In genomic region chr6:125420458-125421063, GRCm38 (mm10) we compare ENCODE assay signal across 26 mouse cellular contexts. TPM values are rescaled to one million over a fixed set of nuclear protein-coding genes. Genes with fewer than 3 reads are reported as not detected.
DNase-seq lines count a peak whose midpoint lies in the region; ATAC-seq and TF ChIP-seq lines count a peak whose summit lies in the region.
"Had no signal": no experiment of that assay in that cellular context is flagged by ENCODE, and none has a peak within 500 bp of the region (broad histone marks: within the 10 kb centered on the region; RNA-seq: fewer than 3 reads in every experiment).

No protein-coding gene starts in this region.

- DNase-seq in liver = no peak
- peak; percentile 69 for DNase-seq in R1 (ENCODE audit: low read depth, low spot score)
- DNase-seq in left cerebral cortex, adult 9 months (ENCODE audit: low spot score in 2 of 2) = no peak
- DNase-seq in embryo, embryonic 11 days = no peak
- DNase-seq: adrenal gland, postnatal 10 days; adrenal gland, postnatal 36 days; cerebellum, adult 18-20 months; cerebellum, adult 9-10 months; cerebellum, postnatal 14 days; forebrain, postnatal 0 days; gastrocnemius, adult 2 months; gastrocnemius, postnatal 14 days; heart, adult 18-20 months; heart, postnatal 14 days; heart, postnatal 4 days had no signal

- H3K27ac ChIP-seq in liver, embryonic 15.5 days (replicated peaks) = no peak overlapping the region
- H3K27ac ChIP-seq in ES-Bruce4 (ENCODE audit: insufficient read depth, low read length) = 0 out of 2 replicates have a peak overlapping the region, but pooled peaks have one; percentile 16
- H3K27ac ChIP-seq: embryonic facial prominence, embryonic 12.5 days; gastrocnemius, adult 2 months; heart, embryonic 10.5 days; heart, embryonic 13.5 days; hindbrain, embryonic 14.5 days; hindbrain, postnatal 0 days had no signal

- H3K4me1 ChIP-seq in liver, embryonic 15.5 days (replicated peaks) = peaks cover 20% of the 10 kb centered on the region
- peaks cover 5% of the 10 kb centered on the region for H3K4me1 ChIP-seq in ES-Bruce4 (ENCODE audit: control insufficient read depth, insufficient read depth, low read length)

- 65% methylated on average over 16 of the region's 16 CpGs for WGBS in liver, embryonic 15.5 days (ENCODE audit: insufficient replicate concordance)

- no peak overlapping the region for H3K4me2 ChIP-seq in liver, embryonic 15.5 days
- H3K4me2 ChIP-seq: embryonic facial prominence, embryonic 12.5 days; embryonic facial prominence, embryonic 15.5 days; heart, embryonic 13.5 days; hindbrain, embryonic 14.5 days had no signal

- no peaks in the 10 kb centered on the region for H3K36me3 ChIP-seq in liver, embryonic 15.5 days (replicated peaks)
- no peaks in the 10 kb centered on the region for H3K36me3 ChIP-seq in ES-Bruce4 (ENCODE audit: control insufficient read depth, insufficient read depth, low read length, poor library complexity, severe bottlenecking)
- H3K36me3 ChIP-seq: embryonic facial prominence, embryonic 12.5 days; embryonic facial prominence, embryonic 15.5 days; heart, embryonic 10.5 days; heart, embryonic 13.5 days had no signal

- H3K27me3 ChIP-seq in liver, embryonic 15.5 days = no peaks in the 10 kb centered on the region; the same call in 1 of the 2 replicates
- no peaks in the 10 kb centered on the region for H3K27me3 ChIP-seq in ES-Bruce4 (ENCODE audit: control insufficient read depth, insufficient read depth, low read length, poor library complexity, severe bottlenecking)
- H3K27me3 ChIP-seq: embryonic facial prominence, embryonic 15.5 days had no signal

- TF ChIP-seq EP300 in ES-Bruce4 (IDR thresholded peaks at IDR 0.05; ENCODE audit: insufficient read depth, low read depth, low read length) = 0 out of 2 replicates have a peak, but pooled peaks have one; percentile 19

- no peaks in the 10 kb centered on the region for H3K9me3 ChIP-seq in liver, embryonic 15.5 days (replicated peaks)
- H3K9me3 ChIP-seq in ES-Bruce4 (replicated peaks; ENCODE audit: control insufficient read depth, insufficient read depth, low read length, poor library complexity, severe bottlenecking) = no peaks in the 10 kb centered on the region
- H3K9me3 ChIP-seq: embryonic facial prominence, embryonic 12.5 days; embryonic facial prominence, embryonic 15.5 days; heart, embryonic 10.5 days; heart, embryonic 13.5 days had no signal

- H3K9ac ChIP-seq in liver, embryonic 15.5 days = no peak overlapping the region
- no peak overlapping the region for H3K9ac ChIP-seq in ES-Bruce4 (ENCODE audit: low read depth, poor library complexity, severe bottlenecking)
- H3K9ac ChIP-seq: embryonic facial prominence, embryonic 12.5 days; embryonic facial prominence, embryonic 15.5 days; forebrain, postnatal 0 days; heart, embryonic 13.5 days; hindbrain, embryonic 14.5 days had no signal

- H3K4me3 ChIP-seq in liver, embryonic 15.5 days (replicated peaks) = no peak overlapping the region
- H3K4me3 ChIP-seq in ES-Bruce4 (ENCODE audit: low read depth, low read length) = no peak overlapping the region
- H3K4me3 ChIP-seq: embryonic facial prominence, embryonic 12.5 days; embryonic facial prominence, embryonic 15.5 days; gastrocnemius, adult 2 months; heart, embryonic 10.5 days; heart, embryonic 13.5 days had no signal

- TF ChIP-seq POLR2A in ES-Bruce4 (IDR thresholded peaks at IDR 0.05; ENCODE audit: insufficient read depth, low read length) = no peak

- TF ChIP-seq CTCF in ES-Bruce4 (IDR thresholded peaks at IDR 0.05; ENCODE audit: low read depth, low read length) = no peak

- ATAC-seq in liver, embryonic 15.5 days (ENCODE audit: insufficient read depth) = 0 out of 2 replicates have a peak, but pooled peaks have one; percentile 25
- ATAC-seq: CD4-positive, CD25-positive, alpha-beta regulatory T cell, adult 4 months; forebrain, embryonic 14.5 days; forebrain, postnatal 0 days; hindbrain, postnatal 0 days; inflammation-experienced regulatory T-cells, adult 6 months had no signal

RNA-seq across cellular contexts. Expression of gene Plekhg6, which starts 40.0 kb away (rescaled TPM):
- 0.70 and 0.86 TPM in 2 replicates for polyA plus RNA-seq in liver, embryonic 15.5 days (2015; fragmentation: Nextera tagmentation; extraction: Ambion mirVana)
- polyA plus RNA-seq in ES-Bruce4 (2011; ENCODE audit: insufficient read depth, insufficient read length, low read depth, missing spikeins) = 2.3 and 2.5 TPM in 2 replicates
- polyA plus RNA-seq: forebrain, embryonic 14.5 days; inflammation-experienced regulatory T-cells, adult 6 months had no signal
